Mouse (Mus musculus) cerebellum, adult 11-12 months (tissue): ENCODE results near the gene Zfp281.

Experiments
- DNase-seq: peaks from one replicate; pipeline ENCODE4 v3.0.0; 2022

Gene Zfp281

GRCm38 (mm10) chr1:136624146-136625018, at the start of gene Zfp281:
Zfp281 (plus strand) TSS chr1:136624901.
- DNase-seq: peak; percentile 94

DNA sequence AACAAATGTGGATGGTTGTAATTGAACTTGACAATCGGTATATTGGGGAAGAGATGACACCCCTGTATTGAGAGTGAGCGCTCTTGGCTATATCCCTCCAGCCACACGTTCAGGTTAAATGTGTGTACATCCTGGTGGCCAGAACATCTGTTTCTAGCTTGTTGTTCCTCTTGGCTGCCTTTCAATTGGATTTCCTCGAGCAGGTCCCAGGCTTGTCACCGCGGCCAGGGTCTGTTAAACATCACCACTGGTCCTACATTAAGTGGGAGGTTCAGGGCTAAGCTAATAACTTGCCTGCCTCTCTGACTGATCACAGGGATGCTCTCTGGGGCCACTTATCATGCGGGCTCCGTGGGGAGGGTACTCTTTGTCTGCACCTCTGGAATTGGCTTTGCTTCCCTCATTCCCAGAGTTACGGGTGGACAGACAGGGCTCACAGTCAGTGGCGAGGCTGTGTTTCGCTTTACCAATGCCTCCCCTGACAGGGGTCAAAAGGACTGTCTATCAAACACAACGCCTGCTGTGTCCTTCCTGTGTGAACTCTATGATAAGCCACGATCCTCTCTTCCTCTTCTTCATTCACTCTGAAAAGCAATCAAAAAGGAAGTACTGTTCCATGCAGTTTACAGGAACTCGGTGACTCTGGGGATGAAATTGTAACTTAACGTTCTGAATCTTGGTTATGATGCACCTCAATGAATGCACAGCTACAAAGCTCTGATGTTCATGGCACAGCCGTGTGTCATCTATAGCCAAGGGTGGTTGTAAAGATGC, 46.6 kb upstream of the Zfp281 start:
- DNase-seq: no peak

DNA sequence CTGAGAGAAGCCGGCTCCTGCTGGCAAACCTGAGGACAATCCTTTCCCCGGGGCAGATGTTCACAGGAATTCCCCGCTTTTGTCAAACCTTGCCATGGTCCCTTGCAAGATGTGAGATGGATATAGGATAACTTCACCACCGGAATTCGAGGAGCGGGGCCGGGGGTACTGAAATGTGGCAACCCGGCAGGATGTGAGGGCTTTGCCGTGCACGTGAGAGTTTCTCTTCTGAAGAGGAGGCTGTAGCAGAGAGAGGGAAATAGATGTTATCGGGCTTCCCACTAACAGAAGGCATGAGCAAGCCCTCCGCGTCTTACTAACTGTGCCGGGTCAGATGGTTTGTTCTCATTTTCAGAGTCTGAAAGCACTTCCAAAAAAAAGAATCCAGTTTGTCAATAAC, 45.3 kb upstream of the Zfp281 start:
- no peak for DNase-seq

DNA sequence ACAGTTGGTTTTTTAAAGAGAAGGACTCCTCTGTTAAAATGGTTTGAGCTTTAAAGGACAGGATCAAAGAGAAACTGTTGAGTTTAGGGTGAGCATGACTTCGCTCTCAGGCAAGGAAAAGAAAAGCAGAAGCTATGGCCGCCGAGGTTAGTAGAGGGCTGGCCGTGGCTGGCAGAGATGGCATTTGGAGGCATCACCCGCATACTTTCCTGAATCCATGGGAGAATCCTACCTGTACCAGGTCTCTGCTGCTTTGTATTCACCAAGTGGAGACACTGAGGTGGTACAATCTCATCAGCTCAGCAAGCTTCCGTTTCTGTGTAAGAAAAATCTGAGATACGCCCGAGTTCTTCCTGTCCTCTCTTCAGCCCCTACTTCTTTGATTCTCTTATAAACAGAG, 44.4 kb upstream of the Zfp281 start:
- DNase-seq: no peak

DNA sequence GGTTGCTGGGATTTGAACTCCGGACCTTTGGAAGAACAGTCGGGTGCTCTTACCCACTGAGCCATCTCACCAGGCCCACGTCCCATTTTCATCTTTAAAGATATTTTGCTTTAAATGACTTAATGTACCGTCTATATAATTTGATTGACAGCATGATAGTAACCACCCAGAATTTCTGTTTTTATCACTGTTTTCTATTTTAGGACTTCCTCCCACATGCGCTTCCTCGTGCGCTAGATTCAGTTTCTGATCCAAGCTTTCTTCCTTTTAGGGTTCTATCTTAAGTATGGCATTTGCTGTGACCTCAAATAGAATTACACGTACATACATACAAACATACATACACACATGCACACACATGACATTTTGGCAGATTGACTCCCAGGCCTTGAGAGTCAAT, 42.9 kb upstream of the Zfp281 start:
- DNase-seq: no peak

DNA sequence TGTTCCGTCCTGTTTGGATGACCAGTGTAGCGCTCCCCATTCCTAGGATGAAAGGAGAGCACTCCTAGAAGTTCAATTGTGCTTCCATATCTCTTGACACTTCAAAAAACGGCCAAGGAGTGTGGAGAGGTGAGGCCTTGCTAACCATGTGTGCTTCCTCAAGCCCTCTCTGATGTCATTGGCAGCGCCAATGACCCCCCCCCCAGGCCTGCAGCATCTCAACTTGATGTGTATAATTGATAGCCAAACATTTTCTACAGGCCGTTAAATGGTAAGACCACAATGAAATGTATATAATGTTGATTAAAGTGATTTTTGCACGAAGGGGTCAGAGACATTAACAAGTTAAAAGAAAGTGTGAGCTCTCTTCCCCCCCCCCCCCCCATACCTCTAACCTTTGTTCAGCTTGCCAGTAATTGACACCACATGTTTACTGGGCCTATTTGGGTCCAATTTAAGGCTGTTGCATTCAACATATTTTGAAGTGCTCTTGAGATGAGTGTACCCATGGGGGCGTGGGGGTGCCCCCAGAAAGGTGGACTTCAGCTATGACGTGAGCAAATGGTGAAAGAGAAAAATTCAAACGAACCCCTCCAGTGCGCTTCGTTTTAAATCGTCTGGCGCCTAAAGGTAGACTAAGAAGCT, 36.8 kb upstream of the Zfp281 start:
- no peak for DNase-seq

DNA sequence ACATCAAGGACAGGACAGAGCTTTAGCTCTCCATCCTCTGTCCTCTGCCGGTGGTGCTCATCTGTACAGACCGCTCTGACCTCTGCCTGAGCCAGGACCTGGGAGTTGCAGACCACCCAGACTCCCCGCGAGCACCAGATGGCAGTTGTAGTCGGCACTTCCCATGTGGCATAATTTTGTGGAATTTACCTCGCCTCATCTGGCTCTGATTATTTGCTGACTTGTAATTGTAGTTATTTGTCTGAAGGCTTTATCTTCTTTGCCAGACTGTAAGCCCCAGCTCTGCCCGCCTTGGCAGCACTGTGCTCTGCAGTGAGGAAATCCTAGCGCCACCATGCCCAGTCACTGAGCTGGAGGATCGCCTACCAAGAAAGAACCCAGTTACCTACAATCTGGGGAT, 35.8 kb upstream of the Zfp281 start:
- no peak for DNase-seq

GRCm38 (mm10) chr1:136592741-136593140, 32.0 kb upstream of the Zfp281 start:
- DNase-seq: no peak

DNA sequence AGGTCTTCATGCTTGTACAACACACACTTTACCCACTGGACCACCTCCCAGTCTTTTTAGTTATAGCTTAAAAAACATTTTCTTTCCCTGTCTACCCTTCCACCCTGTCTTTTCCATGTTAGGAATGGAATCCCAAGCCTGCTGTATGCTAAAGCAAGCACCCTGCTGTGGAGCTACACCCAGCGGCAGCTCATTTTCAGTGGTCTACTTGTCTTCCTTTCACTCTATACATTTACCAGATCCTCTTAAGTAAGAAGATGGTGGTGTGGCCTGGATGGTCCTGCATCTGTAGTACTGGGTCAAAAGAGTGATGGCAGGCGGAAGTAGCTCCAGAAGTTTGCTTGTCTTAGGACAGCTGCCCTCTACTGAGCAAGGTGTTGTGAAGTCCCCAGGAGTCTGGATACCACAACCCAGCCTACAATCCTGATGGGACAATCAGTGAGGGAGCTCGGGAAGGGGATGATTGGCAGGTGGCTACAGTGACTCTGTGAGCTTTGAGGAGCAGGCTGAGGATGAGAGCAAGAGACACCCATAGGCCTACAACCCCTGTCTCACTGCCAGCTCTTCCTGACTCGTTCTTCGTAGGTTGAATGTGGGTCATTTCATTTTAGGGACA, 30.4 kb upstream of the Zfp281 start:
- no peak for DNase-seq

DNA sequence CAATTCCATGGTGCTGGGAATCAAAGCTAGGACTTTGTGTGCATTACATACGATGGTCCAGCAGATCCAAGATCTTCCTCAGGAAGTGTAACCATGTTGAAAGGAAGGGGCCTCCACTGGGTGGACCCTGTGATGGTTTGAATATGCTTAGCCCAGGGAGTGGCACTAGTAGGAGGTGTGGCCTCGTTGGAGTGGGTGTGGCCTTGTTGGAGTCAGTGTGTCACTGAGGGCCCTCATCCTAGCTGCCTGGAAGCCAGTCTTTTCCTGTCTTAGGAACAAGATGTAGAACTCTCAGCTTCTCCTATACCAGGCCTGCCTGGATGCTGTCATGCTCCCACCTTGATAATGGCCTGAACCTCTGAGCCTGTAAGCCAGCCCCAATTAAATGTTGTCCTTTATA, 27.9 kb upstream of the Zfp281 start:
- DNase-seq: no peak

- DNase-seq: no peak
Observed at GRCm38 (mm10) chr1:136598286-136598685, 26.4 kb upstream of the Zfp281 start.

GRCm38 (mm10) chr1:136600067-136600466, 24.6 kb upstream of the Zfp281 start:
- DNase-seq: no peak

DNA sequence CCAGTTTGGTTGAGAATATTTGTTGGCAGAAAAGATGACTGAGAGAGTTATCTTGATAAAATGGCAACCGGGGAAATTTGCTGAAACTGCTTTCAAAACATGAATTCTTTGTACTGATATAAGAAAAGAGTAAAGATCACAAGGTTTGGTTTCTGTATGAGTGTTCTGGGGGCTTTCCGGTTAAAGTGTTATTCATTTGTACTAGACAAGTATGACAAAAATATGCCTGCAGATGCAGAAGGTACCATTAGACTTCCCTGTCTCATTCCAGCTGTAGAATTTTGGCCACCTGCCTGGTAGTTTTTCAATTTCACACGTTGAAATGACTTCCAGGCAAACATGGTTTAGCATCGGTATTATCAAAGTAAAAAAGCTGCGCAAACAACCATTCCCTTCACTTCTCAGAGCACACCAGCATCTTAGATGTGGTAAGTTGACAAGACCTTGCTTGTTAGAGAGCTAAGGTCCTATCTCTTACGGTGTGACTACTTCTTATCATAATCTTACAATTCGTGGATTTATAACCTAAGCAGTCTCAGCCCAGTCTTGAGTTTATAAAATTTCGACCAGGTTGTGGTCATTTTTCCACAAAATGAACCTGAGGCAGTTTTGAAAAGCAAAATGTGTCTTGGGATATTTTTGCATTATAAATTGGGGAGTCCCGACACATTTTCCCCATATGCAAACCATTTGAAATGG, 23.9 kb upstream of the Zfp281 start:
- DNase-seq: no peak

DNA sequence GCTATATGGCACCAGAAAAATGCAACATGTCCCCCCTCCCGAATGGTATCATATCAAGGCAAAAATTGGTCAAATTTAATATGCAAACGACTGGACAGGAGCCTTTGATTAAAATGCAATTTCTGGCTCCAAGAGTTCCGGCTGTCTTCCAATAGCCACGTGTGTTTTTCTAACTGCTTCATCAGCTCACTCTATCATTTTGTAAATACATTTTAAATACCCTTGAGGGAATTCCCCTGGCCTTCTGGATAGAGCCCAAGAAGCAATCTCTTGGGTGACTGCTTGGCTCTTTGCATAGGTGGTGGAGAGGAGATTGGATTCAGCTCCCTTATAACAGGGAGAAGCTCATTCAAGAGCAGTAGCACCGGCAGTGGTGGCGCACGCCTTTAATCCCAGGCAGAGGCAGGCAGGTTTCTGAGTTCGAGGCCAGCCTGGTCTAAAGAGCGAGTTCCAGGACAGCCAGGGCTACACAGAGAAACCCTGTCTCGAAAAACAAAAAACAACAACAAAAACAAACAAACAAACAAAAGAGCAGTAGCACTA, 23.3 kb upstream of the Zfp281 start:
- no peak for DNase-seq

DNA sequence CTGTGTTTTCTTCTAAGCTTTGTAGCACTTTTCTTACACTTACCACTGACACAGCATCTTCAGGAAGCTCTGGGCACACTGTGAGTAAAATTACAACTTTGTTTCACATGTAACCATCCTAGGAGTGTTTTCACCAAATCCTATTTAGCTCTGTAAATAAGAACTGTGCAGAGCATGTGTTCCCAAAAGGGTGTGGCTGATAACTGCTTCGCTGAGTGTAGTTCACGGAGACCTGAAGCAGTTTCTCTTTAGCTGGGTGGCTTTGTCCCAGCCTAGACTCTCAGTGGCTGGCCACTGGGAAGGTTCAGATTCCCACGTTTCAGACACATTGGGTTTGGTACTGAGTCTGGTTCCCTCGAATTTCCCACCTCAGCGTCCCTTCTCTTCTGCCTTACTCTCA, 22.4 kb upstream of the Zfp281 start:
- DNase-seq: no peak

DNA sequence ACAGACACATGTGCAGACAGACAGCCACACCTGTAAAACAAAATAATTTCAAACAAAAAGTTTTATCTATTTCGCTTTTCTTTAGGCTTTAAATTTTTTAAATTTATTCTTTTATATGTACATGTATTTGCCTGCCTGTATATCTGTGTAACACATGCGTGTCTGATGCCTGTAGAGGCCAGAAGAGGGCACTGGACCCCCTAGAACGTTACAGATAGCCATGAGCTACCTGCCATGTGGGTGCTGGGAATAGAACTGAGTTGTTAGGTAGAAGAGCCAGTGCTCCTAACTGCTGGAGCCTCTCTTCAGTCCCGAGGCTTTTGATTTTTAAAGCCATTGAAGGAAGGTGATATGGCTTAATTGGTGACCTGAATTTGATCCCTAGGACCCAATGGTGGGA, 20.5 kb upstream of the Zfp281 start:
- DNase-seq: no peak

DNA sequence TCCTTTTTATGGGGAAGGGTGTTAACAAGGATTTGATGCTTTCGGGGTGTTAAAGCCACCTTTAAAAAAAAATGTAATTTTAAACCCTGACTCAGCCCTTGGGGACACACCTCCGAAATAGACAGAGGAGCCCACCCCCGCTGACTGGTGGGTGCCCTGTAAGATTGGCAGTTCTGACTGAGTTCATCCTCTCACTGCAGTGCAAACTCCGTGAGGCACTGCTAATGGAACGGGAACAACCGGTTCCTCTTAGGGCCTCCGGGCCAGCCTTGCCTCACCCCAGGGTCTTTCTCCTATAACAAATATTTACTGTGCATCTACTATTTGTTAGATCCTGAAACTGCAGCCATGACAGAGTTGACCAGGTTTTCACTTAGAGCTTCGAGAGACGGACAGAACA, 18.9 kb upstream of the Zfp281 start:
- DNase-seq: no peak

DNA sequence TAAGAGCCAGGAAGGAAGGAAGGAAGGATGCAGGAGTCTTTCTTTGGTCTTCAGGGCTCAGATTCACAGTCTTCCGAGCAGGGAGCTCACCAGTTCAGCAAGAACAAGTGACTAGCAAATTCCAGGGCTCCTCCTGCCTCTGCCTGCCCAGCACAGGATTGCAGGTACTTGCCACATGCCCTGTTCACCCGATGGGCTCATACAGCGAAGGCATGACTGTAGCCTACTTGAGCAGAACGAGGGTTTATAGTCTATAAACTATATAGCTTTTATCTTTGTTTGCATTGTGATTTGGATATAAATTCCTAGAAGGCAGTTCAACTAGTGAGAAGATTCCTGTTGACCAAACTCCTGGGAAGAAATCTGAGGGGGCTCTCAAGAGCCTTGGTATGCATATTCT, 18.4 kb upstream of the Zfp281 start:
- DNase-seq: no peak

DNA sequence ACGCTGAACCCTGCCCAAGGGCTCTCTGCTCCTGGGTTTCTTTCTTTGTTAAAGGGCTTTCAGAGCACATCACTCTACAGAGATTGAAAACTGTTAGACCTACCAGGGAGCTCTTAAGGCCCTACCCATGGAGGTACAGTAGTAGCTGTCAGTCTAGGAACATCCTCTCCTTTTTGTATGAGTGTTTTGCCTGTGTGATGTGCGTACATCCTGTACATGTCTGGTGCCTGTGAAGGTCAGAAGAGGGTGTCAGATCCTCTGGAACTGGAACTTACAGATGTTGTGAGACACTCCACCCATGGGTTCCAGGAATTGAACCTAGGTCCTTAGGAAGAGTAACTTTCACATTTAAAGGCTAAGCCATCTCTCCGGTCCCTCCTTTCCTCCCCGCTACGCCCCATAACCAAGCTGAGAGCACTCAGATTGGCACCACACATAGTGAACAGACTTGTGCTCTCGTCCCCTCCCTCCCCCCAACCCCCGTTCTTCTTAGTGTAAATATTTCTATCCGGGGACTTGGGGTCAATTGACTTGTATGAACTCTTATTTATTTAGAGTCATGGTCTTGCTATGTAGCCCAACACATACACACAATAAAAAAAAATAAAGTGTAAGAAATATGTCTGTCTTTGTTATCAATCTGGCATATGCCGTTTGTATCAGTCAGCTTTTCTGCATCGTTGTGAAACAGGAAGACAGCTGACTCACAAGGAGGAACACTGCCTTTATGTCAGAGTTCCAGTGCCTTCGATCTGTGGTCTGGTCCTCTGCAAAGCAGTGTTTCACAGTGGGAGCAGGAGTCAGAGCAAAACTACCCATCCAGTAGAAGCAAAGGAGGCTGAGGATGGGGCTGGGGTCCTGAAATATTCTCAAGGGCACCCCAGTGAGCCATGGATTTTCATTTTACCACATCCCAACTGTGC, 16.1 kb upstream of the Zfp281 start:
- DNase-seq: no peak

DNA sequence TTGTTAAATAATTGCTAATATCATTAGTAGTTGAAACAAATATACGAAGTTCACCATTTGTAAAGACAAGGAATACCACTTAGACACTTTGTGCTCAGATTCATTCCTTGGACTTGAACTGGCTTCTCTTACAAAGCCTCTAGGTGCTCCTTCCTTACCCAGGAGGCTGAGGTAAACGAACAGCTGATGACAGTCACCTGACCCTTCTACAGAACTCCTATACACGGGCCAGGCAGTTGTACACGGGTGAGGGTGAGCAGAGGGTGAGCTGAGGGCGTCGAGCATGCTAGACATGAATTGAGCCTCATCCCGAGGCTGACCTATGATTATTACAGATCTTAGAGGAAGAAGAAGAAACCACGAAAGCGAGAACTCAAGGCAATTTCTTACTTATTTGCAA, 12.9 kb upstream of the Zfp281 start:
- DNase-seq: no peak

DNA sequence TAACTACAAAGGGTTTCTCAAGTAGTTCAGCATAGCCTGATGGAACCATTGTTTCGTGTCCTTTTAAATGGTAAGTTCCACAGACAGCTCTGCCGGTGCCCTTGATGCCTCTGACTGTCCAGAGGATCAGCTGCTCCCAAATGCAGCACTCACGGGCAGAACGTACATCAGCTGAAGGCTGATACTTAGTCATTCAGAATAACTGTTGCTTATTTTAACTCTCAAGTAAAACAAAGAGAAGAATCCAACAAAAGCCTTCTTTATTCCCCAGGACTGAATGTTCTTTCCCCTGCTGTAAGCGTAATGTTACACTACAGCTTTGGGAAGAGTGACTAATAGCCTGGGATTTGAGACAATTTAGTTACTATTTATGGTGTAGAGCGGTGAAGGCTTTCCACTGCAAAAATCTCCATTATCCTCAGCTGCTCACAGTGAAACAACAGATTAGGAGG, 11.4 kb upstream of the Zfp281 start:
- DNase-seq: no peak
